Mouse (Mus musculus) forebrain, embryonic 11.5 days (tissue): ENCODE results near the gene Irf4. TPM values are rescaled to one million over a fixed set of nuclear protein-coding genes. Genes with fewer than 3 reads are reported as not detected.

Experiments
- ATAC-seq: fragments of 200-750 bp; cut with Nextera tagmentation; replicated peaks from 2 replicates; pipeline ENCODE4 v1.8.0; 2017; ENCODE audit warnings: moderate TSS enrichment; ENCODE audit not compliant: low FRiP score
- DNase-seq: peaks from one replicate; pipeline ENCODE4 v3.0.0-alpha.2; 2017; ENCODE audit warnings: low spot score
- H3K27ac ChIP-seq: fragments of 300-500 bp; sonication (generic); 2 replicates; pipeline ENCODE4 v1.5.1; 2014; ENCODE audit warnings: low read depth, low read length
- H3K27me3 ChIP-seq: fragments of 300-500 bp; sonication (generic); 2 replicates; pipeline ENCODE4 v1.6.1; 2014; ENCODE audit warnings: mild to moderate bottlenecking, low read length, mixed read lengths; ENCODE audit not compliant: control insufficient read depth, insufficient read depth
- H3K36me3 ChIP-seq: fragments of 300-500 bp; sonication (generic); 2 replicates; pipeline ENCODE4 v1.6.1; 2014; ENCODE audit warnings: mild to moderate bottlenecking, low read length, moderate library complexity, mixed read lengths; ENCODE audit not compliant: control insufficient read depth, insufficient read depth
- H3K4me1 ChIP-seq: fragments of 300-500 bp; sonication (generic); replicated peaks from 2 replicates; pipeline ENCODE4 v1.6.1; 2014; ENCODE audit warnings: low read length, mixed read lengths; ENCODE audit not compliant: control insufficient read depth, insufficient read depth
- H3K4me2 ChIP-seq: fragments of 300-500 bp; sonication (generic); 2 replicates; pipeline ENCODE4 v1.6.1; 2014; ENCODE audit warnings: low read depth, mild to moderate bottlenecking, low read length, moderate library complexity, mixed read lengths; ENCODE audit not compliant: severe bottlenecking
- H3K4me3 ChIP-seq: fragments of 300-500 bp; sonication (generic); 2 replicates; pipeline ENCODE4 v1.5.1; 2014; ENCODE audit warnings: low read depth, low read length
- H3K9ac ChIP-seq: fragments of 300-500 bp; sonication (generic); 2 replicates; pipeline ENCODE4 v1.6.1; 2014; ENCODE audit warnings: low read length
- H3K9me3 ChIP-seq: fragments of 300-500 bp; sonication (generic); 2 replicates; pipeline ENCODE4 v1.6.1; 2016; ENCODE audit warnings: low read length, mixed read lengths; ENCODE audit not compliant: control insufficient read depth
- WGBS: fragments of 180-500 bp; shearing (Covaris S2); extraction: QIAGEN DNeasy Blood & Tissue Kit; methylation state at CpG from one replicate; pipeline ENCODE4 v1.1.7; 2014; 5-methylcytosine and 5-hydroxymethylcytosine counted together
- polyA plus RNA-seq: library from polyadenylated mRNA; unstranded; fragments of >200 nt; fragmentation: Nextera tagmentation; extraction: Ambion mirVana; gene quantifications from 2 replicates; pipeline ENCODE4 v1.2.1, GENCODE M21; 2014

The Irf4 gene
- polyA plus RNA-seq, 1 experiment from 2014 or later, result 0.07 TPM

DNA sequence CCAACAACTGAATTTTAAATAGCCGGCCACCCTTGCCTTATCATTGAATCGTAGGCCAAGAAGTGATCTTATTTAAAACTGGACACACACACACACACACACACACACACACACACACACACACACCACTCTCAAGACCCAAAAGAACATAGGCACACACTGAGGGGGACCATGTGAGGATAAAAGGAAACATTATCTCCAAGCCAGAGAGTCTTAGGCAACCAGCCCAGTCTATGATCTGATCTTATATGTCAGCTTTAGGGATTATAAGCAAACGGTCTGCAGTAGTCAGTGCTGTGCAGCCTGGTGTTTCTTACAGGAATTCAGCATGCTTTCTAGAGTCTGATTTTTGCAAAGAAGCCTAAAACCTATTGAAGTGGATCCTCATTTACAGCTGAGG is 43.7 kb downstream of the Irf4 start:
- Histone ChIP-seq H3K4me3 (no peak overlapping the region), H3K27ac (no peak overlapping the region), H3K9me3 (no peaks in the 10 kb centered on the region), H3K9ac (no peak overlapping the region), H3K4me1 (no peaks in the 10 kb centered on the region), H3K36me3 (no peaks in the 10 kb centered on the region), H3K4me2 (no peak overlapping the region), H3K27me3 (no peaks in the 10 kb centered on the region)
- 90% methylated on average over 3 of the region's 3 CpGs for WGBS
- no peak for DNase-seq
- no peak for ATAC-seq

DNA sequence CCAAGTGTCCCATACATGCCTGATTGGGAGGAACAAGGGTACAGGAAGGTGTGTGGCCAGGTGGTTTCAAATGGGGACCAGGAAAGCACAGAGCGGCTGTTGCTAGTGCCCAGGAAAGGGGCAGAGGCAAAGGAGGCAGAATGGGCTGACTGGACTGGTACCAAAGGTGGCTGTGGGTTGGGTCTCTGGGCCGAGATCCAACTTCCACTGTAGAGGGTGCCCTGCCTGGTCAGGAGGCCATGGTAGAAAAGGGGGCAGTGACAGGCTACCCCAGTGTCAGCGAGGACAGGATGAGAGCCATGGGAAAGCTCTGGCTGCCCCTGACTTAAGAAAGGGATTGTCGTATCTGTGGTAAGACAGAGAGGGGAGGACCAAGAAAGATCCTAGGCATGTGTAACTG is 44.2 kb downstream of the Irf4 start:
- no peaks in the 10 kb centered on the region for H3K27me3 ChIP-seq
- H3K36me3 ChIP-seq, result no peaks in the 10 kb centered on the region
- H3K9me3 ChIP-seq, result no peaks in the 10 kb centered on the region
- WGBS, result 88% methylated on average over 4 of the region's 4 CpGs
- no peak overlapping the region for H3K27ac ChIP-seq
- no peaks in the 10 kb centered on the region for H3K4me1 ChIP-seq
- DNase-seq (no peak), ATAC-seq (no peak)
- no peak overlapping the region for H3K4me3 ChIP-seq
- no peak overlapping the region for H3K4me2 ChIP-seq
- H3K9ac ChIP-seq, result no peak overlapping the region

DNA sequence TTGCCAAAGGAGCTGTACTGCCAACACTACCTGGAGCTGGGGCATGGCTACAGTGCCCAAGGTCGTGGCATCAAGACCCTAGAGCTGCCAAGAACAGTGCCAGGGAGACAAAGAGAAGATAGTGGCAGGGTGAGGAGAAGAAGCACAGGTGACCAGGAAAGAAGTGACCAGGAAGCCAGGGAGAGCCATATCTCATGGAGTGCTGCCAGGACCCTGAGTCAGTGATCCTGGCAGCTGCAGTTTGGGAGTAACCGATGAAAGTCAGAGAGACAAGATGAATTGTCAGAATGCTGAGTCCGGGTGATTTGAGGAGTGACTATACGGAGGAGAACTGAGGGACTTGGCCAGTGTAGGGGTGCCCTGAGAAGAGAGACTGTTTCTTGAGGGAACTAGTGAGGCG is 44.6 kb downstream of the Irf4 start:
- H3K9ac ChIP-seq, result no peak overlapping the region
- WGBS, result 88% methylated on average over 5 of the region's 5 CpGs
- ATAC-seq (no peak), DNase-seq (no peak)
- H3K4me2 ChIP-seq, result no peak overlapping the region
- no peak overlapping the region for H3K4me3 ChIP-seq
- H3K4me1 ChIP-seq, result no peaks in the 10 kb centered on the region
- no peaks in the 10 kb centered on the region for H3K27me3 ChIP-seq
- no peaks in the 10 kb centered on the region for H3K9me3 ChIP-seq
- no peaks in the 10 kb centered on the region for H3K36me3 ChIP-seq
- H3K27ac ChIP-seq, result no peak overlapping the region

DNA sequence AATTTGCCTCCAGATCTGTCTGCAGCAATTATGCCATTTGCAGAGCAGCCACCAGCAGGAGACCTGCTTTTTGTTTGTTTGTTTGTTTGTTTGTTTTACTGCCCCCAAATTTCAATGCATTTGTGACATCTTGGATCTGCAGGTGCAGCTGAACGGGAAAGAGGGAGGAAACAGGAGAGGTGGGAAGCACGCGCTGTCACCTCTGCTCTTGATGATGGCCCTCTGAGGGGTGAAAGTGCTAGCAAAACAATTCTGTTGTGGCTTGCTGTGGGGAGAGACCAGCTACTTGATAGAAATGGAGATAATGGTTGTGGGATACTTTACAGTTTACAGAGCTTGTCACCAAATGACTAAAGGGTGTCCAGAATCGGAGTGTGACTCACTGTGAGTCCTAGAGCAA is 46.9 kb downstream of the Irf4 start:
- DNase-seq (no peak), ATAC-seq (no peak)
- Histone ChIP-seq H3K4me3 (no peak overlapping the region), H3K4me2 (no peak overlapping the region), H3K4me1 (no peaks in the 10 kb centered on the region), H3K9ac (no peak overlapping the region), H3K9me3 (no peaks in the 10 kb centered on the region), H3K27me3 (no peaks in the 10 kb centered on the region), H3K27ac (no peak overlapping the region), H3K36me3 (no peaks in the 10 kb centered on the region)
- 87% methylated on average over 4 of the region's 4 CpGs for WGBS

DNA sequence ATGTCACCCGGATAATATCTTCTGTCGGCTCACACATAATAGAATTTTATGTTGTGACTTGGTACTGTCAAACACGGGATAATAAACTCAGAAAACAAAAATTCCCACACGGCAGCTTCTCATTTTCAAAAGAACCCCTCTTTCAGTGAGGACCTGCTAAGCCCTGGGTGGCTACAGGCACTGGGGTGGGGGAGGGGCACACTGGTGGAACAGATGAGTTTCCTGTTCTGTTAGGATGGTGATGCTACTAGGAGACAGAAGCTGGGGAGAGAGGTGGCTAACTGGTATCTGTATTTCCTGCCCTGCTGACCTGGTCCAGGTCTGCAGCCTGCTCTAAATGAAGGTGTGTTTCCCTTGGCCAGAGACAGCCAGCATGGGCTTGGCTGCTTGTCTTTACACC is 52.9 kb downstream of the Irf4 start:
- Histone ChIP-seq H3K9me3 (no peaks in the 10 kb centered on the region), H3K4me2 (no peak overlapping the region), H3K36me3 (no peaks in the 10 kb centered on the region), H3K9ac (no peak overlapping the region), H3K4me1 (no peaks in the 10 kb centered on the region), H3K4me3 (no peak overlapping the region), H3K27ac (no peak overlapping the region), H3K27me3 (no peaks in the 10 kb centered on the region)
- 84% methylated on average over 4 of the region's 4 CpGs for WGBS
- DNase-seq (no peak), ATAC-seq (no peak)

DNA sequence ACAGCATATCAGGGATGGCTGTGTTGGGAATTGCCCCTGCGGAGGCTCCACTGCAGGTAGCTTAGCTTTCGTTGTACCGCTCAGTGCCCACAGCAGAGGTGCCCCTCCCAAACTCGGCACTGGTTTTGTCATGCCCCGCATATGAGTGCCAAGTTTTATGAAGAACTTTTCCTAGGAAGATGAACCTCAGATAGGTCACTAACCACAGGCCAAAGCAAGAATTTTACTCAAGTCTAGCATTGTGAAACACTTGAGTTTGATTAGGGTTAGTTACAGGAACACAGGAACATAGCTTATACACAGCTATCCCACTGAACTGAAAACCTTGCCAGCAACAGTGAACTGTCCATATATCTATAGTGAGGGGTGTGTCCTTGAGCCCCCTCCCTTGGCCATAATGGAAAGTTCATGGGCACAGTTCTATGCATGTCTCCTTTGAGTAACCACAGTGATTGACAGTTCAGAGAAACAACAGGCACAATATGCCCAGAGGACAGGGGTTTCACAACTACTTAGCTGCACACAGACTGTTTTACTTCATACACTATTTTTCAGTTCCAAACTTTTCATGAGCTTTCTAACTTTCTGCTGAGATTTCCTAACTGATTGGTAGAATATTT is 53.4 kb downstream of the Irf4 start:
- H3K27me3 ChIP-seq, result no peaks in the 10 kb centered on the region
- no peak overlapping the region for H3K27ac ChIP-seq
- ATAC-seq, result no peak
- no peak overlapping the region for H3K4me3 ChIP-seq
- no peak overlapping the region for H3K9ac ChIP-seq
- no peak overlapping the region for H3K4me2 ChIP-seq
- no peaks in the 10 kb centered on the region for H3K4me1 ChIP-seq
- no peaks in the 10 kb centered on the region for H3K36me3 ChIP-seq
- 96% methylated on average over 5 of the region's 5 CpGs for WGBS
- no peak for DNase-seq
- no peaks in the 10 kb centered on the region for H3K9me3 ChIP-seq

DNA sequence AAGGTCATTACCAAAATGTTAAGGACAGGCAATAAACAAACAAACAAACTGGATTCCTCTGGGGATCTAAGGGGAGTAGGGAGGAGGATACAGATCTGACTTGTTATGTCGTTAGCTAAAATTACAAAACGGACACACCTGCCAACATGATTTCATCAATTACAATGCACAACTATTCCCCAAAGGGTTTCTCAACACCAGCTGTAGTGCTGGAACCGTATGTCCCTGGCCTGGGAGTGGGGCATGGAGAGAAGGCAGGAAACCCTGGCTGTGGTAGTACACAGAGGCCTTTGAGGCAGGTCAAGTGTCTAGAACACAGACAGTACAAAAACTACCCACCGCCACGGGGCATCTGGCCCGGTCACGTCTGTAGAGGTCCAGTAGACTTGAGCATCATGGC is 60.2 kb downstream of the Irf4 start:
- H3K9me3 ChIP-seq, result no peaks in the 10 kb centered on the region
- H3K4me3 ChIP-seq, result no peak overlapping the region
- DNase-seq, result no peak
- H3K27ac ChIP-seq, result no peak overlapping the region
- H3K9ac ChIP-seq, result no peak overlapping the region
- no peak overlapping the region for H3K4me2 ChIP-seq
- H3K27me3 ChIP-seq, result no peaks in the 10 kb centered on the region
- no peaks in the 10 kb centered on the region for H3K4me1 ChIP-seq
- ATAC-seq, result no peak
- H3K36me3 ChIP-seq, result no peaks in the 10 kb centered on the region
- WGBS, result 89% methylated on average over 7 of the region's 7 CpGs

DNA sequence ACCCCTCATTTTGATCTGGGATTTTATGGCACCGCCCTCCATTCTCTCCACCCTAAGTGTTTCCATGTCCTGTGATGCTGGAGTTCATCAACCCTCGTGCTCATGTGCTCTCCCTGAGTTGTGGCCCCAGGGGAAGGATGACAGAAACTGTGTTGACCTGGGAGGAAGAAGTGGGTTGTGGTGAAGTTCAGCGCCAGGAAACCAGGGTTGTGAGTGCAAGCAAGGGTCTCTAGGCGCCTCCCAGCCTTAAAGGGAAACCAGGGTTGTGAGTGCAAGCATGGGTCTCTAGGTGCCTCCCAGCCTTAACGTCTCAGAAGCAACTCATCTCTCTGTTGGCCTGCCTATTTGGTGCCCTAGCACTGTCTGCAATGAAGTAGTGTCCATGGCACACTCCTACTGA is 64.4 kb downstream of the Irf4 start:
- no peak overlapping the region for H3K9ac ChIP-seq

DNA sequence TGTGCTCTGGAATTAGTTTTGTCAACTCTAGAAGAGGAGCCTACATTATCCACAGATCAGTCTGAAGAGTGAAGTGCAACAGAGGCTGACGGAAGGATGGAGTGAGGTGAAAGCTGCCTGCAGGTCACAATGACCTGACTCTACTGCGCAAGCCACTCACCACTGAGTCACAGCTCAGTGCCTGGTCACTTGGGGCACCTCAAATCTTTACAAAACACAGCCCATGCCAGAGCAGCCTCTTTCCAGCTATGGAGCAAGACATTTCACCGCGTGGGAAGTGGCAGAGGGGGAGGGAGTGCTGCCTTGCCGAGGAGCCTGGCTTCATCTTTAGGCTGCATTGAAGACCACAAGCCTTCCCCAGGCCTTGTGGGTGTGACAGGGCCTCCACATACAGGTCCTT is 65.2 kb downstream of the Irf4 start:
- Histone ChIP-seq H3K27me3 (no peaks in the 10 kb centered on the region), H3K36me3 (no peaks in the 10 kb centered on the region), H3K9ac (no peak overlapping the region), H3K27ac (no peak overlapping the region), H3K4me2 (no peak overlapping the region), H3K4me1 (no peaks in the 10 kb centered on the region), H3K9me3 (no peaks in the 10 kb centered on the region), H3K4me3 (no peak overlapping the region)
- DNase-seq (no peak), ATAC-seq (no peak)
- 93% methylated on average over 5 of the region's 5 CpGs for WGBS

More for the DNA sequence above, 64.4 kb downstream of the Irf4 start:
- Histone ChIP-seq H3K27ac (no peak overlapping the region), H3K27me3 (no peaks in the 10 kb centered on the region), H3K4me3 (no peak overlapping the region), H3K4me2 (no peak overlapping the region), H3K4me1 (no peaks in the 10 kb centered on the region), H3K9me3 (no peaks in the 10 kb centered on the region), H3K36me3 (no peaks in the 10 kb centered on the region)
- no peak for DNase-seq
- no peak for ATAC-seq
- 82% methylated on average over 5 of the region's 5 CpGs for WGBS
